Mouse (Mus musculus): Measurements from ENCODE around the gene Cpa5. TPM values are rescaled to one million over a fixed set of nuclear protein-coding genes. Genes with fewer than 3 reads are reported as not detected.
A peak's percentile ranks its signal among the peaks of the same experiment; 100 is the strongest.

Cpa5 gene
- polyA plus RNA-seq, 1 experiment from 2014 or later = 0.24 TPM

- H3K36me3 ChIP-seq (replicated peaks) = no peaks in the 10 kb centered on the region
- no peak overlapping the region for H3K4me3 ChIP-seq (replicated peaks)
- H3K4me1 ChIP-seq = 0 out of 2 replicates have a peak, but pooled peaks cover 2% of the 10 kb centered on the region
- H3K9ac ChIP-seq = no peak overlapping the region
- H3K27ac ChIP-seq = no peak overlapping the region
- WGBS = 96% methylated on average over 4 of the region's 4 CpGs
- H3K4me2 ChIP-seq = no peak overlapping the region
- no peak for ATAC-seq (ENCODE audit: low FRiP score)
- no peaks in the 10 kb centered on the region for H3K27me3 ChIP-seq
- no peaks in the 10 kb centered on the region for H3K9me3 ChIP-seq
Observed at GRCm38 (mm10) chr6:30605111-30605510, 5.7 kb upstream of the Cpa5 start.

- H3K9ac ChIP-seq = no peak overlapping the region
- H3K4me2 ChIP-seq = no peak overlapping the region
- H3K27ac ChIP-seq = no peak overlapping the region
- H3K4me1 ChIP-seq = peaks cover 4% of the 10 kb centered on the region; the same call in 1 of the 2 replicates
- H3K4me3 ChIP-seq (replicated peaks) = no peak overlapping the region
- no peaks in the 10 kb centered on the region for H3K27me3 ChIP-seq
- no peaks in the 10 kb centered on the region for H3K36me3 ChIP-seq (replicated peaks)
- H3K9me3 ChIP-seq = no peaks in the 10 kb centered on the region
- no peak for ATAC-seq (ENCODE audit: low FRiP score)
- 90% methylated on average over 5 of the region's 5 CpGs for WGBS
Observed at GRCm38 (mm10) chr6:30605672-30606071, 5.1 kb upstream of the Cpa5 start.

- no peaks in the 10 kb centered on the region for H3K27me3 ChIP-seq
- H3K4me1 ChIP-seq = peaks cover 41% of the 10 kb centered on the region
- peak; percentile 63; the same call in 1 of the 2 replicates for ATAC-seq (ENCODE audit: low FRiP score)
- H3K4me3 ChIP-seq (replicated peaks) = no peak overlapping the region
- H3K36me3 ChIP-seq (replicated peaks) = no peaks in the 10 kb centered on the region
- peak overlapping the region; percentile 47 for H3K27ac ChIP-seq
- 15% methylated on average over 5 of the region's 5 CpGs for WGBS
- no peak overlapping the region for H3K4me2 ChIP-seq
- H3K9me3 ChIP-seq = no peaks in the 10 kb centered on the region
- H3K9ac ChIP-seq = no peak overlapping the region
Observed at GRCm38 (mm10) chr6:30611212-30611611, 402 bp downstream of the Cpa5 start.

GRCm38 (mm10) chr6:30614251-30614650 is 3.4 kb downstream of the Cpa5 start:
- Histone ChIP-seq H3K27me3 (no peaks in the 10 kb centered on the region), H3K9me3 (no peaks in the 10 kb centered on the region), H3K4me2 (no peak overlapping the region), H3K36me3 (replicated peaks) (no peaks in the 10 kb centered on the region), H3K27ac (0 out of 2 replicates have a peak overlapping the region, but pooled peaks have one; percentile 42), H3K9ac (no peak overlapping the region), H3K4me1 (peaks cover 72% of the 10 kb centered on the region), H3K4me3 (replicated peaks) (no peak overlapping the region)
- WGBS = 64% methylated on average over 6 of the region's 6 CpGs
- ATAC-seq (ENCODE audit: low FRiP score) = no peak

- H3K27me3 ChIP-seq = no peaks in the 10 kb centered on the region
- no peaks in the 10 kb centered on the region for H3K36me3 ChIP-seq (replicated peaks)
- H3K27ac ChIP-seq = peak overlapping the region; percentile 93
- ATAC-seq (ENCODE audit: low FRiP score) = no peak
- H3K4me1 ChIP-seq = peaks cover 77% of the 10 kb centered on the region
- H3K4me2 ChIP-seq = peak overlapping the region; percentile 1
- peak overlapping the region; percentile 25; the same call in 1 of the 2 replicates for H3K9ac ChIP-seq
- 11% methylated on average over 4 of the region's 4 CpGs for WGBS
- H3K4me3 ChIP-seq (replicated peaks) = no peak overlapping the region
- no peaks in the 10 kb centered on the region for H3K9me3 ChIP-seq
Observed at GRCm38 (mm10) chr6:30615741-30616140, 4.9 kb downstream of the Cpa5 start.

- Histone ChIP-seq H3K9ac (peak overlapping the region; percentile 48; the same call in 1 of the 2 replicates), H3K27ac (peak overlapping the region; percentile 93), H3K27me3 (no peaks in the 10 kb centered on the region), H3K36me3 (replicated peaks) (no peaks in the 10 kb centered on the region), H3K4me2 (peak overlapping the region; percentile 57), H3K9me3 (no peaks in the 10 kb centered on the region), H3K4me3 (replicated peaks) (no peak overlapping the region), H3K4me1 (peaks cover 74% of the 10 kb centered on the region)
- WGBS = 3% methylated on average over 8 of the region's 8 CpGs
- ATAC-seq (ENCODE audit: low FRiP score) = peak; percentile 43; the same call in 1 of the 2 replicates
Observed at GRCm38 (mm10) chr6:30616491-30616941, 5.7 kb downstream of the Cpa5 start.

GRCm38 (mm10) chr6:30617020-30617958 is 6.5 kb downstream of the Cpa5 start:
- Histone ChIP-seq H3K27me3 (no peaks in the 10 kb centered on the region), H3K9ac (peak overlapping the region; percentile 48; the same call in 1 of the 2 replicates), H3K27ac (peak overlapping the region; percentile 93), H3K4me3 (replicated peaks) (peak overlapping the region; percentile 24), H3K36me3 (replicated peaks) (no peaks in the 10 kb centered on the region), H3K4me2 (peak overlapping the region; percentile 57), H3K9me3 (no peaks in the 10 kb centered on the region), H3K4me1 (peaks cover 67% of the 10 kb centered on the region)
- ATAC-seq (ENCODE audit: low FRiP score) = peak; percentile 19
- WGBS = 1% methylated on average over 13 of the region's 13 CpGs

- ATAC-seq (ENCODE audit: low FRiP score) = peak; percentile 92
- Histone ChIP-seq H3K4me2 (peak overlapping the region; percentile 57), H3K4me3 (replicated peaks) (peak overlapping the region; percentile 24), H3K9me3 (no peaks in the 10 kb centered on the region), H3K27ac (peak overlapping the region; percentile 93), H3K27me3 (no peaks in the 10 kb centered on the region), H3K9ac (0 out of 2 replicates have a peak overlapping the region, but pooled peaks have one; percentile 38), H3K36me3 (replicated peaks) (no peaks in the 10 kb centered on the region), H3K4me1 (peaks cover 63% of the 10 kb centered on the region)
- 1% methylated on average over 18 of the region's 18 CpGs for WGBS
Observed at GRCm38 (mm10) chr6:30617959-30618590, 7.3 kb downstream of the Cpa5 start.

- 22% methylated on average over 6 of the region's 6 CpGs for WGBS
- Histone ChIP-seq H3K27ac (peak overlapping the region; percentile 93), H3K4me3 (replicated peaks) (no peak overlapping the region), H3K4me2 (peak overlapping the region; percentile 22; the same call in 1 of the 2 replicates), H3K36me3 (replicated peaks) (no peaks in the 10 kb centered on the region), H3K9ac (0 out of 2 replicates have a peak overlapping the region, but pooled peaks have one; percentile 13), H3K27me3 (no peaks in the 10 kb centered on the region), H3K9me3 (no peaks in the 10 kb centered on the region), H3K4me1 (peaks cover 63% of the 10 kb centered on the region)
- ATAC-seq (ENCODE audit: low FRiP score) = no peak
Observed at GRCm38 (mm10) chr6:30618735-30619134, 7.9 kb downstream of the Cpa5 start.

GRCm38 (mm10) chr6:30619606-30620005 is 8.8 kb downstream of the Cpa5 start:
- Histone ChIP-seq H3K27me3 (no peaks in the 10 kb centered on the region), H3K4me1 (peaks cover 56% of the 10 kb centered on the region), H3K9me3 (no peaks in the 10 kb centered on the region), H3K4me3 (replicated peaks) (no peak overlapping the region), H3K4me2 (no peak overlapping the region), H3K9ac (no peak overlapping the region), H3K27ac (peak overlapping the region; percentile 93), H3K36me3 (replicated peaks) (no peaks in the 10 kb centered on the region)
- 64% methylated on average over 5 of the region's 5 CpGs for WGBS
- ATAC-seq (ENCODE audit: low FRiP score) = no peak

GRCm38 (mm10) chr6:30620591-30620990 is 9.8 kb downstream of the Cpa5 start:
- no peaks in the 10 kb centered on the region for H3K27me3 ChIP-seq
- H3K4me1 ChIP-seq = peaks cover 48% of the 10 kb centered on the region
- H3K4me2 ChIP-seq = no peak overlapping the region
- no peaks in the 10 kb centered on the region for H3K9me3 ChIP-seq
- peak overlapping the region; percentile 36; the same call in 1 of the 2 replicates for H3K27ac ChIP-seq
- H3K36me3 ChIP-seq (replicated peaks) = no peaks in the 10 kb centered on the region
- no peak overlapping the region for H3K9ac ChIP-seq
- no peak for ATAC-seq (ENCODE audit: low FRiP score)
- 93% methylated on average over 4 of the region's 4 CpGs for WGBS
- H3K4me3 ChIP-seq (replicated peaks) = no peak overlapping the region

- Histone ChIP-seq H3K4me3 (replicated peaks) (no peak overlapping the region), H3K9ac (no peak overlapping the region), H3K36me3 (replicated peaks) (no peaks in the 10 kb centered on the region), H3K4me1 (peaks cover 44% of the 10 kb centered on the region), H3K4me2 (no peak overlapping the region), H3K9me3 (no peaks in the 10 kb centered on the region), H3K27me3 (no peaks in the 10 kb centered on the region), H3K27ac (no peak overlapping the region)
- WGBS = 90% methylated on average over 6 of the region's 6 CpGs
- no peak for ATAC-seq (ENCODE audit: low FRiP score)
Observed at GRCm38 (mm10) chr6:30620994-30621393, 10.2 kb downstream of the Cpa5 start.
